Mouse (Mus musculus) bone marrow, adult 2 months (tissue): Measurements from ENCODE around the gene Rplp0.

Experiments
- CTCF ChIP-seq: fragments of 200-500 bp; IDR thresholded peaks from 2 replicates; pipeline ENCODE4 v1.5.1; 2011; ENCODE audit warnings: low read length, control low read depth; ENCODE audit not compliant: control insufficient read depth, insufficient read depth
- POLR2A ChIP-seq: fragments of 200-500 bp; IDR thresholded peaks from 2 replicates; pipeline ENCODE4 v1.6.1; 2011; ENCODE audit warnings: low read depth, mild to moderate bottlenecking, control low read depth, low read length, borderline replicate concordance; ENCODE audit not compliant: control insufficient read depth

DNA sequence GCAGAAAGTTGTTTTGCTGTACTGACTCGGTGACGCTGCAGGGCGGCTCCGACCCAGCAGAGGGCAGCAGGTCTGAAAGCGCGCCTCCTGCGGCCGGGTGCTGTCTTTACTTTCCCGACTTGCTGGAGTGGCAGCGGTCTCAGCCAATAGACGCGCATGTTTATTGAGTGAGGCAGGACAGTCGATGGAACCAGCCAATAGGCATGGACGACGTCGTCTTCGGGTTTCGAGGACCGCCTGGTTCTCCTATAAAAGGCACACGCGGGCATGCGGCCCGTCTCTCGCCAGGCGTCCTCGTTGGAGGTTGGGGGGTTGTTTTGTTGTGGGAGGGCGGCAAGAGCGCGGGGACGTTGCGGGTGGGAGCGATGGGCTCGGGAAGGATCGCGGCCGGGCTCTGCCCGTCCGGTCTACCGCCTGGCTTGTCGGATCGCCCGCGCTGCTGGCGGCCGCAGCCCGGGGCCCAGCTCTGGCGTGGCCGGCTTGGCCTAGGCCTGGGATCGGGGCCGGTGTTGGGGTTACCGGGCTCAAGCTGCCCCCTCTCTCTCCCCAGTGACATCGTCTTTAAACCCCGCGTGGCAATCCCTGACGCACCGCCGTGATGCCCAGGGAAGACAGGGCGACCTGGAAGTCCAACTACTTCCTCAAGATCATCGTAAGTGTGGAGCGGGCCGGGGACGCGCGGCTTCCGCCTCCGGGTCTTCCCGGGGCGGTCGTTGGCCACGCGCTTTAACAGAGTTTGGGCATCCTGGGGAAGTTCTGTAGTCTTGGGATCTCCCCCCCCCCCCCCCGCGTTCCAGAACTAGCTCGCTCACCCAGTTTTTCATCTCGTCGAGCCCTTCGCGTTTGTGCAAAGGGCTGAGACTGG, at the start of gene Rplp0:
- peak; percentile 99 for TF ChIP-seq CTCF
- TF ChIP-seq POLR2A = peak; percentile 99
